Mouse (Mus musculus) layer of hippocampus, postnatal 36 days (tissue): ENCODE results near the gene Dcbld2. TPM values are rescaled to one million over a fixed set of nuclear protein-coding genes. Genes with fewer than 3 reads are reported as not detected.

ENCODE experiments used
- DNase-seq, 2 experiments: peaks; one replicate each; pipeline ENCODE4 v3.0.0; 2022
- total RNA-seq, 2 experiments: library from RNA; stranded (reverse); gene quantifications; 2 replicates each; pipeline ENCODE4 v1.2.3; 2021

The Dcbld2 gene
- total RNA-seq, 2 experiments from 2014 or later = 12.2 to 13.2 TPM

GRCm38 (mm10) chr16:58496791-58497190 is 88.5 kb downstream of the Dcbld2 start:
- no peak for DNase-seq

- DNase-seq = no peak
Observed at GRCm38 (mm10) chr16:58497886-58498713, 89.9 kb downstream of the Dcbld2 start.

DNA sequence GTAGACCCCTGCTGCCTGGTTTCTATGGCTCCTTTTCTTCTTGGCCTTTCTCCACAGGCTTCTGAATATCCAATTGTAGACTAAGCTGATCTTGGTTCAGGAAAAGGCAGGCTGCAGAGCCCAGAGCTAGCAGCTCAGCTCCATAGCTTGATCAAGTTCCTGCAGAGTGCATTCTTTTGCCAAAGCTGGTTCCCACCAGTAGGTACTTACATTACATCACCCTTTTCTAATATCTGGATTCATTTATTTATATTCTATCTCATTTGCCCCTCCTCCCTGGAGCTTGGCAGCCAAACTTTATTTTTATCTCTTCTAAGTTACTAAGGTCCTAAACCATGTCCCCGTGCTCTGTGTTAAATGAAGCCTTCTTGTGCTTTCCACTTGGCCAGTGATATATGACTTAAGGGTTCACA is 90.9 kb downstream of the Dcbld2 start:
- DNase-seq = no peak

DNA sequence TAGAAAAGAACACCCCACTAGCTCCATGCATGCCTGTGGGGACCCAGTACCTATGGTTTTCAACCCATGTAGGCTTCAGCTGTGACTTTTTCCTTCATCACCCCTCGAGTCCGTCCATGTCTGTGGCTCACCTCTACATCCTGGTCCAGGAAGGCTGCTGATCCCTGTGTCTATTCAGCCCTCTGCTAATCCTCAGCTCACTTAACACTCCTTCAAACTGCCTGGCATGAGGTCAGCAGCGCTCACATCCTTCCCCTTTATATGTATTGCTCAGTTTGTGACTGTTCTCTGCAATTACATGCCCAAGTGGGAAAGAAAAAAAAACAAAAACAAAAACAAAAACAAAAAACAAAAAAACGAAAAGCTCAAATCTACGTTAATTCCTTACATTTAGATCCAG is 91.4 kb downstream of the Dcbld2 start:
- DNase-seq = no peak

GRCm38 (mm10) chr16:58501760-58502301 is 93.6 kb downstream of the Dcbld2 start:
- DNase-seq = no peak

DNA sequence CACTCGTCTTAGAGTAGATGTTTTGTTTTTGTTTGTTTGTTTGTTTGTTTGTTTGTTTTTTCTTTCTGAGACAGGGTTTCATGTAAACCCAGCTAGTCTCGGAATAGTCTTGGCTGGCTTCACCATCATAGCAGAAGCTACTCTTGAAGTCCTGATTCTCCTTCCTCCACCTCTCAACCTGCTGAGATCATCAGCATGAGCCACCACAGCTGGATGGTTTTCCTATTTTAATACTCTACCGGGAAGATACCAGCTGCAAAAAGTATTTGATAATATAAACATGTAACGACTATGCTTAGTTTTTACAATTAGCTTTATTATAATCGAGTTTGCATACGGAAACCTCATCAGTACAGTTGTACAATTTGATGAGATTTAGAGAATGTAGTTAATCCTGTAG is 94.3 kb downstream of the Dcbld2 start:
- DNase-seq = no peak

DNA sequence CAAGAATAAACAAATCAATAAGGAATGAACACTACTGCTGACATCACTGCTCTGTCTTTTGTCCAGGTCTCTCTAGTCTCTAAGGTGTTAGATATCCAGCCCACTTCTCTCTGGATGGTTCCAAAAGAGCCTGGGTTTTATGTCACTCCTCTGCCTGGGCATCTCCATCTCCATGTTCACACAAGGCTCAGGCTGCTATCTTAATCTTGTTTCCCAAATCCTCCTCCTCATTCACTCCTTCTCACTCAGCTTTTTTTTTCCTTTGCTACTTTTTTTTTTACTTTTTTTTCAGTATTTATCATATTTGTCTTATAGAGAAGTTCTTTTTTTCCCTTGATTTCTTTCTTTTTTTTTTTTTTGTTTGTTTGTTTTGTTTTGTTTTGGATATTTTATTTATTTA is 96.7 kb downstream of the Dcbld2 start:
- no peak for DNase-seq

- DNase-seq = no peak
Observed at GRCm38 (mm10) chr16:58512181-58512761, 104.0 kb downstream of the Dcbld2 start.

DNA sequence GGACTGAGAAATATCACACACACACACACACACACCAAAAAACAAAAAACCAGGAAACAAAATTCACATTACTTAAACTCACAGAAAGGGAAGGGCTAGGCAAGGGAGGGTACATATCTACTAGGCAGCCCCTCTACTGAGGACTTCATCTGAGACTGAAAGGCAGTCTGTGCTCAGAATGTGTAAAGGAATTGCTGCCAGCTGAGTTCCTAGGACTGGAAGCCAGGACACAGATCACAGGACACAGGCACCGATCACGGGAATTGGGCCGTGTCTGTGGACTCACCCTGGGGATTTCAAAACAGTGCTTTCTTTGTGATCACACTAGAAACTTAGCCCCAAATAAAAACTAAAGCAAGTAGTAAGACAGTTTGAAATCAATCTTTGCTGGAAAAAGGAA is 104.6 kb downstream of the Dcbld2 start:
- DNase-seq = no peak

DNA sequence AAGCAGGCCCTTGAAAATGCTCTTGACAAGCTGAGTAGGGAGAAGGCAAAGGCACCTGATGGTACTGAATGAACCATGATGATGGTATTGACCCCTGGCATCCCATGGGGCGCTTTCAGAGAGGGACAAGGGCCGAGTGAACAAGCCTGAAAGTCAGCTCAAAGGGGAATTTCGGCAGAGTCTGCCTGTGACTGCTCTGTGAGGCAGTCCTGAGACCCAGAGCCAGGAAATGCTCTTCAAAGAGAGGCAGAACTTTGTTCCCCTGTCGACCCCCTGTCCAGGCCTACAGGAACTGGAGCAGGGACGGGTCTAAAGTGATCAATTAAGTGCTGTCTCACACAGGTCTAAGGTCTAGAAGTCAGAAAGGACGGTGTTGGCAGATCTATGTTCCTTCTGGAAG is 105.5 kb downstream of the Dcbld2 start:
- no peak for DNase-seq

DNA sequence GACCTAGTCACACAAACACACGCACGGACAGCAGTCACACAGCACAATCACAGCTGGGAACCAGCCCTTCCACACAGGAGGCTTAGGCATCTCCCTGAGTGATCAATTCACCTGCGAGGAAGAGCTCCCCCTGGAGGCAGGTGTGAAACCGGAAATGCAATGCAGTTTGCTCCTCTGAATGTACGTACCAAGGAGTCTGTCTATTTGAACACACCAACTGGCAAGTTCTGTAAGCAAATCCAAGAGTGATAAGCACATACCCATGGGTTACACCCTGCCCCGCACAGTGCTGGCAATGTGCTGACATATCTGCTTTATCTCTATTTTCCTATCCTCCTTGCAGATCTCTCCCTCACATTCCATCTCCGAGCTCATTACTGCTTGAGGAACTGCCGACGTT is 106.3 kb downstream of the Dcbld2 start:
- no peak for DNase-seq

DNA sequence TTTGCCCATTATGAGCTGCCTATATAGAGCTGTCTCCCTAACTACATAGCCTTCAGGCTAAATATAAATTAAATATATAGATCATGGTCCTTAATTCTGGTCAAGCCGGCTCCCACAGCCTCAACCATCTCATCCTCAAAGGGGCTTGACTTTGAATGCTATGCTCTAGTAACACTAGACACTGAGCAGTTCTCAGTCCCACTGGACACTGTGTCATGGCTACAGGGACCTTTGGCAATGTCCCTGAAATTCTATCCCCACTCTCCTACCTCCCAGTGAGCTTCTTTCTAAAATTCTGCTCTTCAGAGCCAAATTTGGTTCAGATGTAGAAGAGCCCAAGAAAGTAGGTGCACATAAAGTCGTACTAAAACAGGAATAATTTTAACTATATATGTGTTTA is 107.9 kb downstream of the Dcbld2 start:
- DNase-seq = no peak

GRCm38 (mm10) chr16:58516960-58517798 is 108.9 kb downstream of the Dcbld2 start:
- DNase-seq = no peak

Other genes starting within 250 kb of the Dcbld2 start
- gene St3gal6, start 115.8 kb downstream of the Dcbld2 start, total RNA-seq = 10 to 100 TPM; 14.3 to 18.2 TPM
- gene Gm813, start 208.5 kb downstream of the Dcbld2 start, total RNA-seq = not detected
- gene E330017A01Rik, start 230.3 kb downstream of the Dcbld2 start, total RNA-seq = not detected